Mouse (Mus musculus) bone marrow, adult 2 months (tissue): ENCODE data around the gene Tub. TPM values are rescaled to one million over a fixed set of nuclear protein-coding genes. Genes with fewer than 3 reads are reported as not detected.

Experiments
- H3K27ac ChIP-seq: fragments of 200-500 bp; 2 replicates; pipeline ENCODE4 v1.5.1; 2012; ENCODE audit warnings: low read depth, mild to moderate bottlenecking, control low read depth, inconsistent platforms, low read length; ENCODE audit not compliant: control insufficient read depth, poor library complexity, insufficient read depth
- H3K4me1 ChIP-seq: fragments of 200-500 bp; 2 replicates; pipeline ENCODE4 v1.6.1; 2011; ENCODE audit warnings: low read length; ENCODE audit not compliant: control insufficient read depth, insufficient read depth
- H3K4me3 ChIP-seq: fragments of 200-500 bp; replicated peaks from 2 replicates; pipeline ENCODE3; 2011; ENCODE audit warnings: mild to moderate bottlenecking, low read depth, low read length, control low read depth; ENCODE audit not compliant: control insufficient read depth
- CTCF ChIP-seq: fragments of 200-500 bp; IDR thresholded peaks from 2 replicates; pipeline ENCODE4 v1.5.1; 2011; ENCODE audit warnings: low read length, control low read depth; ENCODE audit not compliant: control insufficient read depth, insufficient read depth
- POLR2A ChIP-seq: fragments of 200-500 bp; IDR thresholded peaks from 2 replicates; pipeline ENCODE4 v1.6.1; 2011; ENCODE audit warnings: low read depth, mild to moderate bottlenecking, control low read depth, low read length, borderline replicate concordance; ENCODE audit not compliant: control insufficient read depth
- WGBS: fragments of 180-500 bp; shearing (Covaris S2); methylation state at CpG from one replicate; pipeline ENCODE4 v1.1.7; 2018; 5-methylcytosine and 5-hydroxymethylcytosine counted together
- polyA plus RNA-seq: library from polyadenylated mRNA; stranded (reverse); fragments of >200 nt; gene quantifications from 2 replicates; pipeline ENCODE4 v1.2.4, GENCODE M21; 2011; ENCODE audit warnings: low replicate concordance; ENCODE audit not compliant: missing spikeins, insufficient read depth, insufficient read length

The Tub gene
- polyA plus RNA-seq, 1 experiment: 0.32 TPM

DNA sequence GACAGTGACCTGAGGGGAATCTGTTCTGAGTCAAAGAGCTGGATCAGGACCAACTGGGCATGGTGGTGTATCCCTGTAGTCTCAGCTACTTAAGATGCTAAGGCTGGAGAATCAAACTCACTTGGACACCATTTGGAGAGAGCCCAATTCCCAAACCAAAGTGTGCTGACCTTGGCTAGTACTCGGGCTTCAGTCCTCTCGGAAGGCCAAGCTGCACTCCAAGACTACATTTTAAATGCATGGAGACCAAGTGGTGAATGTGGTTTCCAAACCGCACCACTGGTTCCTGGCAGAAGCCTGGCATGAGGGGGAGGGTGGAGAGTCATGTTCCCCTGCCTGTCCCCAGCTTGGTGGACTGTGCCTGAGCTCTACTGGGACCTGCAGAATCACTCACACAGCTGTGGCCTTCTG is 43.7 kb downstream of the Tub start:
- no peaks in the 10 kb centered on the region for H3K4me1 ChIP-seq
- TF ChIP-seq CTCF (no peak), POLR2A (no peak)
- no peak overlapping the region for H3K27ac ChIP-seq
- 71% methylated on average over 3 of the region's 3 CpGs for WGBS
- no peak overlapping the region for H3K4me3 ChIP-seq

DNA sequence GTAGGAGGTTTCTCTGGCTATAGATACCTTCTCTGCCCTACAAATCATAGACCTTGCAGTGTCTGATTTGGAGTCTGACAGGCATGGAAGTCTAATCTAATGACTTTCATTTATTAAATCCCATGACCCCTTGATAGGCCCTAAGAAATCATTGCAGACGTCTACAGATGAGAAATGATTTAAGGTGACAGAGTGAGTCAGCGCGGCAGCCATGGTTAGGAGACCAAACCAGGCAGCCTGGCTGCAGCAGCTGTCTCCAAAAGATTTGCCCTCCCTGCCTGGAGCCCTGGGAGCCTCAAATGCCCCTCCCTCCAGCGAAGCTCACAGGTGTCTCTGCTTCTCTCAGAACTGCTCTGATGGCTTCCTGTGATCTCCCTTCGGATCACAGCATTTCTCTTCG is 46.0 kb downstream of the Tub start:
- Histone ChIP-seq H3K4me1 (no peaks in the 10 kb centered on the region), H3K27ac (no peak overlapping the region), H3K4me3 (no peak overlapping the region)
- WGBS: 63% methylated on average over 6 of the region's 6 CpGs
- TF ChIP-seq CTCF: no peak
- TF ChIP-seq POLR2A: no peak

DNA sequence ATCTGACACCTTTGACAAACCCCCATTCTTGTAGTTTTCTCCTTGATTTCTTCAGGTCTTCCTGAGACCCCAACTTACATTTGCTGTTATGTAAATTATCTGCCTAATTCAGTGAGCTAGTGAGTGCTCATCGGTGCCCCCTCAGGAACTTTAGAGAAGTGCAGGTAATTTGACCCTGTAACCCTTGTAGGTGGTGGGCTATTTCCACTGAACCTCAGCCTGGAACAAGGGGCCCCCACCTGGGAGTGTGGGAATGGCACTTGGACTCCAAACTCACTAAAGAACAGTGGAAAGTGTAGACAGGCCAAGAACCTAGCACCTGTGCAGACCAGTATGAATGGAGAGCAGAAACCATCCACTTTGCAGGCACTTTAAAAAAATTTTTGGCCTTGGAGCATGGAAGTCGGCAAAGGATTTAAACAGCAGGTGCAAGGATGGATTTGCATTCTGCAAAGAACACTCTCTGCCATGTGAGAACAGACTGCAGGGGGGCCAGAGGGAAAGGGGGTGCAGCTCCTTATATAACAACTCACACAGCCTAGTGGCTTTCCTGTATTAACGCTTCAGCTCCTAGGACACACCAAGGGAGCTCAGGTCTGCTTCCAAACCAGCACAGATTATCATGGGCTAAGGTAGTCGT is 50.3 kb downstream of the Tub start:
- TF ChIP-seq POLR2A: no peak

DNA sequence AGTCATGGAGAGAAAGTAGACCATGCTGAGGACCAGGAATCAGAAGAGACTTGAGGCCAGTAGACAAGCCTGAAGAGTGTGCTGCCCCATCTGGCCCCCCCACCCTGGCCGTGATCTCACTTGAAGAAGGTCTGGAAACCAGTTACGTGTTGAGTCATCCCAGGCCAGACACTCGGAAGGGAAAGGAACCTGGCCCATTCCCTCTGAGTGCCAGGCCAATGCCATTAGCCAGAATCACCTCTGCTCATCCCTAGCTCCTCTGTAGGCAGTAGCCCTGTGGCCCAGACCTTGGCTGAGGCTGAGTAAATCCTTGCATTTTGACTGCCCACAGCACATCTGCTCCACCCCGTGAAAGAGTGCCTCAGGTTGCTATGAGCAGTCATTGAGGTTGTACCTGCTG is 51.8 kb downstream of the Tub start:
- H3K27ac ChIP-seq: no peak overlapping the region
- H3K4me3 ChIP-seq: no peak overlapping the region
- TF ChIP-seq CTCF: no peak
- no peak for TF ChIP-seq POLR2A
- 66% methylated on average over 4 of the region's 4 CpGs for WGBS
- H3K4me1 ChIP-seq: no peaks in the 10 kb centered on the region

More for the DNA sequence above, 50.3 kb downstream of the Tub start:
- Histone ChIP-seq H3K4me3 (no peak overlapping the region), H3K27ac (no peak overlapping the region), H3K4me1 (no peaks in the 10 kb centered on the region)
- WGBS: 43% methylated on average over 4 of the region's 4 CpGs

DNA sequence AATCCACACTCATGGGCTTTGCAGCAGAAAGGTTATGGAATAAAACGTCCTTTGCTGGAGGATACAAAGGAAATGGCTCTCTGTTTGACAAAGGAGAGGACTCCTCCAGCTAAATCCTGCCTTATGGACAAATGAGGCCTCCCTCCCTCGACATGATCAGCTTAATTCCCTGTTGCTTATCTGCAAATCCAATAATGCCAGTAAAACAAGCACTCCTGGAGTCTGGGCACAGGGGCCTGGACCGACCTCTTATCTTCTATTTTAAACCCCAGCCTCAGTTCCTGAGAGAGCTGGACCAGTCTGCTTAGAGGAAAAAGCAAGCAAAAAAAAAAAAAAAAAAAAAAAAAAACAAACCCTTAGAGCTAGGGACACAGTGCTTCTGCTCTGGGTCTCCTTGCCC is 53.5 kb downstream of the Tub start:
- TF ChIP-seq CTCF (no peak), POLR2A (no peak)
- Histone ChIP-seq H3K4me3 (no peak overlapping the region), H3K4me1 (no peaks in the 10 kb centered on the region), H3K27ac (no peak overlapping the region)
- WGBS: 27% methylated on average over 3 of the region's 3 CpGs

DNA sequence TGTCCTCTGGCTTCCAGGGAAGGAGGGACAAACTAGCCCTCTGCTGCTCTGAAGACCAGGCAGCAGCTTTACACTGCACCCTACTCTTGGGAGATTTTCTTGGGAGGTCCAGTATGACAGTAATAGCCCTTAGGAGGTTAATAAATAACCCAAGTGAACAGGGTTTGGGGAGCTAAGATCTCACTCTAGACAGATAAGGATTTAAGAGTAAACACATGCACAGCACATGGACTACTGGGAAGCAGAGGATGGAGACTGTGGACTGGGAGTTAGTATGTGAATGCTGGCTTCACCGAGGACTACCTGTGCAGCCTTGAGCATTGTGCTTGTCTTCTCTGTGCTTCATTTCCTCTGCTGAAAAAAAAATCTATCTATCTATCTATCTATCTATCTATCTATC is 59.1 kb downstream of the Tub start:
- Histone ChIP-seq H3K4me3 (no peak overlapping the region), H3K4me1 (no peaks in the 10 kb centered on the region), H3K27ac (no peak overlapping the region)
- TF ChIP-seq CTCF (no peak), POLR2A (no peak)
- 84% methylated on average over 1 of the region's 1 CpGs for WGBS

DNA sequence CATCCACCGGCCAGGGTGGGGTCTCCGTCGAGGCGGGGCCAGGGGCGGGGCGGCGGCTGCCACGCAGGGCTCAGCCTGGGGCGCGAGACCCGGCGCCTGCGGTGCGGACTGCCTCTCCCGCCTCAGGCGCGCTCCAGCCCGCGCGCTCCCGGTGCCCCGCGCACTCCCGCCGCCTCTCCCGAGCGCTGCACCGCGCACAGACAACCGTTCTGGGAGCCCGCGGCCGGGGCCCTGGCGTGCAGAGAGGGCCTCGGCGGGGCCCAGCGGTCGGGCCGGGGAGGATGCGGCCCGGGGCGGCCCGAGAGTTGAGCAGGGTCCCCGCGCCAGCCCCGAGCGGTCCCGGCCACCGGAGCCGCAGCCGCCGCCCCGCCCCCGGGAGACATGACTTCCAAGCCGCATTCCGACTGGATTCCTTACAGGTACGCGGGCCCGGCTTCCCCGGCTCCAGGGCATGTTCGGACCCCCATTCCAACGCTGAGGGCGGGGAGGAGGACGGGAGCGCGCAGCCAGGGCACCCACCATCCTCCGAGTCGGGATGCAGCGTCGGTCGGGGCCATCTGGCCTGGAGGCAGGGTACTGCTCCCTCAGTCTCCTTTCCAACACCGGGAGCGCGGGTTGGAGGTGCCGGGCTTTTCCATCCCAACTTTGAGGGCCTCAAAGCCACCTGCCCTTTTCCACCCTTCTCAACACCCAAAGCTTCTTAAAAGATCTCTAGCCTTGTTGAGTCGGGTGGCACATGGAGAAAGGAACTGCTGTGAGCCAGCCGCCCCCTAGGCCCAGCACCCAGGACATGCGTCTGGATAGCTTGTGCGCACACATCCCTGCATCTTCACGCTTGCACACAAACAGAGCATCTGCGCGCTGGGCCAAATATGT is 60.8 kb downstream of the Tub start:
- TF ChIP-seq CTCF (no peak), POLR2A (no peak)
- WGBS: 5% methylated on average over 74 of the region's 82 CpGs
- Histone ChIP-seq H3K27ac (no peak overlapping the region), H3K4me3 (no peak overlapping the region), H3K4me1 (no peaks in the 10 kb centered on the region)

DNA sequence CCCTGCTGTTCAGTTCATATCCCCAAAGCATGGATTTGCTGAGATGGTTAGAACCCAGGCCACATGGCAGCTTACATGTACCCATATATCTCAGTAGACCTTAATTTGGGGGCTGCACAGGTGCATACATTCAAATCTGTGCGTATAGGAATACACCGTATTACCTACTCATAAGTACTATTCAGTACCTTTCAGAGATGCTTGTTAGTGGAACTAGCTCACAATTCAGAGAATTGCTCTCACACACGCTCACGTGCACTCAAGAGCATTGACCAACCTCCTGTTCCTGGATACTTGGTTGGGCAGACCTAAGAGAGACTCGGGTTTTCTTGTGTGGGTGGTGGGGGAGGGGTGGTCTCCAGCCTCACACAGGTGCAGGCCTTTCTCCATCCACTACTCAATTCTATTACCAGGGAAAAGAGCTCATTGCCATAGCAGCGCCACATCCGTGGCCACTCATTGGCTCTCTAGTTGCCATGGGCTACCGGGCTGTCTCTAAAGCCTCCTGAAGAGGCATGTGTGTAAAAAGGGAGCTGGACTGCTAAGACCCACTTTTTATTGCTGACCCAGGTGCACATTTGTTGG is 61.5 kb downstream of the Tub start:
- TF ChIP-seq CTCF: no peak
- no peak for TF ChIP-seq POLR2A
- Histone ChIP-seq H3K4me1 (no peaks in the 10 kb centered on the region), H3K4me3 (no peak overlapping the region), H3K27ac (no peak overlapping the region)
- 69% methylated on average over 8 of the region's 8 CpGs for WGBS

DNA sequence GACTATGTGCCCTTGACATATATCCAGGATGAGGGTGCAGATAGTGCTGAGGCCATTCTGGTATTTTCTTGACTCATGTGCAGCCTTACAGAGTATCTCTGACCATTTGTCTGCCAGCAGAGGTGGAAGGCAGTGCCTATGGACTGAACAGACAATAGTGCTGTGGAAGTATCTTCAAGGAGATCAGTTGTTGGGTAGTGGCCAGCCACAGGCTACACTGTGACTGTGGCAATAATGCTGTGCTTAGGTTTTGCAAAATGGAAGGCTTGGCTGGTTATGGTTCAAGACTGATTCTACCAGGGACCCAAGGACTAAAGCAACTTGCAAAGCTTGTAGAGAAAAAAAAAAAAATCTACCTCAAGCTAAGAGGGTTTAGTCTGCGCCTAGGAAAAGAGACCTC is 62.4 kb downstream of the Tub start:
- no peak overlapping the region for H3K27ac ChIP-seq
- TF ChIP-seq CTCF (no peak), POLR2A (no peak)
- WGBS: 80% methylated on average over 1 of the region's 1 CpGs
- no peaks in the 10 kb centered on the region for H3K4me1 ChIP-seq
- no peak overlapping the region for H3K4me3 ChIP-seq
